Comparison of ENCODE assay signal across 16 mouse cellular contexts in the genomic region with DNA sequence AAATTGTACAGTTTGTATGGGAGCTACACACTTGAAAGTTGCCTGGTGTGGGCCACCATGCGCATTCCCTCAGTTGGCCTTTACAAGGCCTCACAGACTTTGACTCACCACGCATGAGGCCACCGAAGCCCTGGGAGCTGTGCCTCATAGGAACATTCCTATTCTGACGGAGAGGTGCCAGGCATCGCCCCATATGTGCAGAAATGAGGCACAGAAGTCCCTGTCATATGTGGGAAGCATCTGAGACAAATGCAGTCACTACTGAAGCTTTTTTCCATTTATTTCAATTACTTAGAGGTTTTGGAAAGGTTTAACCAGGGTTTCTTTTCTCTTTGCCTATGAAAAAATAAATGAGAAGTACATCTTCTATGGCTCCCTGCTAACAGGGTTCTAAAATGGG.
DNase-seq lines count a peak whose midpoint lies in the region; ATAC-seq lines count a peak whose summit lies in the region.
"Had no signal": no experiment of that assay in that cellular context is flagged by ENCODE, and none has a peak within 500 bp of the region (broad histone marks: within the 10 kb centered on the region; RNA-seq: fewer than 3 reads in every experiment).

No protein-coding gene starts in this region.

- H3K9me3 ChIP-seq in forebrain, embryonic 13.5 days (replicated peaks) = no peaks in the 10 kb centered on the region
- H3K9me3 ChIP-seq in forebrain, embryonic 11.5 days (ENCODE audit: control insufficient read depth, low read length) = no peaks in the 10 kb centered on the region
- no peaks in the 10 kb centered on the region for H3K9me3 ChIP-seq in heart, embryonic 10.5 days
- H3K9me3 ChIP-seq: intestine, embryonic 15.5 days; limb, embryonic 15.5 days; lung, embryonic 15.5 days had no signal

- no peak overlapping the region for H3K9ac ChIP-seq in forebrain, embryonic 13.5 days
- H3K9ac ChIP-seq in forebrain, embryonic 11.5 days (ENCODE audit: low read length) = no peak overlapping the region
- H3K9ac ChIP-seq: intestine, embryonic 15.5 days; limb, embryonic 15.5 days; lung, embryonic 15.5 days had no signal

- H3K27ac ChIP-seq in forebrain, embryonic 13.5 days = peak overlapping the region; percentile 73
- H3K27ac ChIP-seq in forebrain, embryonic 11.5 days (ENCODE audit: low read depth, low read length) = no peak overlapping the region
- H3K27ac ChIP-seq in heart, embryonic 10.5 days = no peak overlapping the region
- H3K27ac ChIP-seq: intestine, embryonic 15.5 days; limb, embryonic 15.5 days; lung, embryonic 15.5 days had no signal

- H3K4me3 ChIP-seq in forebrain, embryonic 13.5 days = no peak overlapping the region
- no peak overlapping the region for H3K4me3 ChIP-seq in forebrain, embryonic 11.5 days (ENCODE audit: low read depth, low read length)
- no peak overlapping the region for H3K4me3 ChIP-seq in heart, embryonic 10.5 days
- H3K4me3 ChIP-seq: erythroblast, embryonic 14.5 days; intestine, embryonic 15.5 days; limb, embryonic 15.5 days; lung, embryonic 15.5 days had no signal

- intact Hi-C loops in left cerebral cortex, postnatal 36 days (cut with DNase I) = loop anchor here (5.0 kb wide), 1 partner anchor 59 kb away; no protein-coding TSS in a partner anchor

- WGBS in forebrain, embryonic 13.5 days = 84% methylated on average over 5 of the region's 5 CpGs
- 93% methylated on average over 5 of the region's 5 CpGs for WGBS in forebrain, embryonic 11.5 days
- 90% methylated on average over 5 of the region's 5 CpGs for WGBS in heart, embryonic 10.5 days

- H3K4me2 ChIP-seq in forebrain, embryonic 13.5 days = no peak overlapping the region
- no peak overlapping the region for H3K4me2 ChIP-seq in forebrain, embryonic 11.5 days (ENCODE audit: low read depth, low read length, severe bottlenecking)
- H3K4me2 ChIP-seq: intestine, embryonic 15.5 days; limb, embryonic 15.5 days; lung, embryonic 15.5 days had no signal

- no peaks in the 10 kb centered on the region for H3K36me3 ChIP-seq in forebrain, embryonic 13.5 days (ENCODE audit: poor library complexity, severe bottlenecking)
- H3K36me3 ChIP-seq in forebrain, embryonic 11.5 days (ENCODE audit: control insufficient read depth, insufficient read depth, low read length) = no peaks in the 10 kb centered on the region
- H3K36me3 ChIP-seq in heart, embryonic 10.5 days = no peaks in the 10 kb centered on the region
- H3K36me3 ChIP-seq: intestine, embryonic 15.5 days; lung, embryonic 15.5 days had no signal

- no peak for ATAC-seq in forebrain, embryonic 13.5 days
- ATAC-seq in forebrain, embryonic 11.5 days (replicated peaks; ENCODE audit: low FRiP score) = no peak
- ATAC-seq: intestine, embryonic 15.5 days had no signal

- no peaks in the 10 kb centered on the region for H3K27me3 ChIP-seq in forebrain, embryonic 13.5 days
- H3K27me3 ChIP-seq in forebrain, embryonic 11.5 days (ENCODE audit: control insufficient read depth, insufficient read depth, low read length) = no peaks in the 10 kb centered on the region
- no peaks in the 10 kb centered on the region for H3K27me3 ChIP-seq in heart, embryonic 10.5 days (ENCODE audit: insufficient read depth, poor library complexity, severe bottlenecking)
- H3K27me3 ChIP-seq: intestine, embryonic 15.5 days; limb, embryonic 15.5 days; lung, embryonic 15.5 days had no signal

- H3K4me1 ChIP-seq in forebrain, embryonic 13.5 days = peaks cover 82% of the 10 kb centered on the region
- peaks cover 15% of the 10 kb centered on the region for H3K4me1 ChIP-seq in forebrain, embryonic 11.5 days (replicated peaks; ENCODE audit: control insufficient read depth, insufficient read depth, low read length)
- peaks cover 10% of the 10 kb centered on the region for H3K4me1 ChIP-seq in heart, embryonic 10.5 days
- H3K4me1 ChIP-seq: intestine, embryonic 15.5 days had no signal

- no peak for DNase-seq in forebrain, embryonic 11.5 days (ENCODE audit: low spot score)
- peak; percentile 83 for DNase-seq in brain, adult 2 months (ENCODE audit: low read depth, low spot score)
- peak; percentile 70 for DNase-seq in layer of hippocampus, adult 11-12 months (ENCODE audit: low spot score)
- peak; percentile 49 to 53 for DNase-seq in left cerebral cortex, postnatal 36 days (ENCODE audit: low spot score in 2 of 2)
- DNase-seq in heart, embryonic 10.5 days (ENCODE audit: low spot score) = no peak
- no peak for DNase-seq in liver
- no peak for DNase-seq in heart, postnatal 4 days
- DNase-seq: adrenal gland, adult 8-10 months; cerebellum, postnatal 36 days; kidney, postnatal 4 days; thymus, adult 18-20 months had no signal

Comparison
In these comparisons a context has a peak if more than half of its experiments do, and no peak if none do; other contexts are left out.
1. DNase-seq: peak in brain, adult 2 months (single experiment), layer of hippocampus, adult 11-12 months (single experiment) and left cerebral cortex, postnatal 36 days (2 of 2); none in forebrain, embryonic 11.5 days (single experiment), heart, embryonic 10.5 days (single experiment), liver (single experiment) and heart, postnatal 4 days (single experiment).